Mouse (Mus musculus) lung, postnatal 0 days (tissue): ENCODE measurements around the gene Apol9b. TPM values are rescaled to one million over a fixed set of nuclear protein-coding genes. Genes with fewer than 3 reads are reported as not detected.

Experiments
- ATAC-seq: fragments of 200-750 bp; cut with Nextera tagmentation; 2 replicates; pipeline ENCODE4 v1.8.0; 2017; ENCODE audit warnings: moderate library complexity
- DNase-seq: peaks from one replicate; pipeline ENCODE4 v3.0.0-alpha.2; 2016; ENCODE audit warnings: low spot score
- H3K27ac ChIP-seq: fragments of 300-500 bp; sonication (generic); 2 replicates; pipeline ENCODE4 v1.5.1; 2014; ENCODE audit warnings: antibody characterized with exemption, mild to moderate bottlenecking, low read length, mixed read lengths
- H3K27me3 ChIP-seq: fragments of 300-500 bp; sonication (generic); replicated peaks from 2 replicates; pipeline ENCODE4 v1.6.1; 2014; ENCODE audit warnings: low read length, mixed read lengths; ENCODE audit not compliant: insufficient read depth
- H3K36me3 ChIP-seq: fragments of 300-500 bp; sonication (generic); 2 replicates; pipeline ENCODE4 v1.6.1; 2014; ENCODE audit warnings: low read length, mixed read lengths; ENCODE audit not compliant: insufficient read depth
- H3K4me1 ChIP-seq: fragments of 300-500 bp; sonication (generic); 2 replicates; pipeline ENCODE4 v1.6.1; 2014; ENCODE audit warnings: antibody characterized with exemption, low read depth, low read length, mixed read lengths; ENCODE audit not compliant: insufficient read depth
- H3K4me2 ChIP-seq: fragments of 300-500 bp; sonication (generic); replicated peaks from 2 replicates; pipeline ENCODE4 v1.6.1; 2014; ENCODE audit warnings: low read depth, mild to moderate bottlenecking, low read length, moderate library complexity, mixed read lengths
- H3K4me3 ChIP-seq: fragments of 300-500 bp; sonication (generic); 2 replicates; pipeline ENCODE4 v1.5.1; 2014; ENCODE audit warnings: low read depth, low read length
- H3K9ac ChIP-seq: fragments of 300-500 bp; sonication (generic); replicated peaks from 2 replicates; pipeline ENCODE4 v1.6.1; 2014; ENCODE audit warnings: low read depth, mild to moderate bottlenecking
- H3K9me3 ChIP-seq: fragments of 300-500 bp; sonication (generic); 2 replicates; pipeline ENCODE4 v1.6.1; 2016; ENCODE audit warnings: low read length, mixed read lengths
- CTCF ChIP-seq: IDR thresholded peaks from 2 replicates; pipeline ENCODE4 v1.5.1; 2016; ENCODE audit warnings: antibody characterized with exemption, mild to moderate bottlenecking
- EP300 ChIP-seq: IDR thresholded peaks from 2 replicates; pipeline ENCODE4 v1.6.1; 2016; ENCODE audit warnings: antibody characterized with exemption, mild to moderate bottlenecking, control low read depth
- WGBS: fragments of 180-500 bp; shearing (Covaris S2); extraction: QIAGEN DNeasy Blood & Tissue Kit; methylation state at CpG from one replicate; pipeline ENCODE4 v1.1.7; 2014; 5-methylcytosine and 5-hydroxymethylcytosine counted together
- polyA plus RNA-seq: library from polyadenylated mRNA; unstranded; fragments of >200 nt; fragmentation: Nextera tagmentation; extraction: Ambion mirVana; gene quantifications from 2 replicates; pipeline ENCODE4 v1.2.1, GENCODE M21; 2015

Gene Apol9b
- polyA plus RNA-seq, 1 experiment from 2014 or later: 0.31 TPM

DNA sequence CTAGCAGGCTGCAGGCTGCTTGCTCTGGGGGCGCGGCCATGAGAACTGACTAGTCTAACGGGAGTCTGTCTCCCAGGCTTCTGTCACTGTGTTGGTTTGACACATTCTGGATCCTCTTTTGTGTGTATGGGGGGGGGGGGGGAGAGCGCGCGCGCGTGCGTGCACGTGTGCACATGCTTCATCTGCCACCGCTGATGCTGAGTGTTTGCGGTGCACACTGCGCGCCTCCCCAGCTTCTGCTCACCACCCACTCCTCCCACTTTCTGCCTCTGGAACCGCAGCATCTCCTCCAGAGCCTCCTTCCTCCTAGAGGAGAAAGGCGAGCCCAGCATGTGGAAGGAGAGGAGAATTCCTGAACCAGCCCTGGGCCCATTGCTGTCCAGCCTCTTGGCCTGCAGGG is 31.2 kb downstream of the Apol9b start:
- Histone ChIP-seq H3K27ac (no peak overlapping the region), H3K4me3 (no peak overlapping the region), H3K9me3 (no peaks in the 10 kb centered on the region), H3K9ac (no peak overlapping the region), H3K27me3 (no peaks in the 10 kb centered on the region), H3K4me2 (no peak overlapping the region), H3K36me3 (peaks cover 39% of the 10 kb centered on the region), H3K4me1 (no peaks in the 10 kb centered on the region; the same call in 1 of the 2 replicates)
- 88% methylated on average over 10 of the region's 16 CpGs for WGBS
- no peak for TF ChIP-seq EP300
- ATAC-seq (no peak), DNase-seq (no peak)

DNA sequence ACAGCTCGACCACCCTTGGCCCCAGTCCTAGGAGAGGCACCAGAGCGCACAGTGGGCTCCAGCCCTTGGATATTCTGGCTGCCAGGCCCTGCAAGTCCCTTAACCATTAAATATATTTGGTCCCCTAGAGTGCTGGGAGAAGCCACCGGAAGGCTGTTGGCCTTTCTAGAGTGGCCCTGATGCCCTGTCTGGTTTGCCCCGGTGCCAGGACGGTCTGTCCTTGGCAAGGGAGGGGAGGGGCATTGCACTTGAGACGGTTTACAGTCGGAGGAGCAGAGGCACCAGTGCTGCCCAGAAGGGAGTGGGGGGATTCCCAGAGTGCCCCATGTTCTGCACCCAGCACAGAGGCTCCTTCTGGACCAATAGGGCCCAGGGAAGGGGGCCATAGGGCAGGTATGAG is 32.2 kb downstream of the Apol9b start:
- WGBS: 90% methylated on average over 7 of the region's 7 CpGs
- H3K36me3 ChIP-seq: peaks cover 50% of the 10 kb centered on the region
- ATAC-seq (no peak), DNase-seq (no peak)
- H3K27ac ChIP-seq: no peak overlapping the region
- TF ChIP-seq EP300 (no peak), CTCF (no peak)
- H3K9ac ChIP-seq: no peak overlapping the region
- no peak overlapping the region for H3K4me2 ChIP-seq
- no peak overlapping the region for H3K4me3 ChIP-seq
- no peaks in the 10 kb centered on the region for H3K27me3 ChIP-seq
- H3K4me1 ChIP-seq: no peaks in the 10 kb centered on the region; the same call in 1 of the 2 replicates
- H3K9me3 ChIP-seq: no peaks in the 10 kb centered on the region

DNA sequence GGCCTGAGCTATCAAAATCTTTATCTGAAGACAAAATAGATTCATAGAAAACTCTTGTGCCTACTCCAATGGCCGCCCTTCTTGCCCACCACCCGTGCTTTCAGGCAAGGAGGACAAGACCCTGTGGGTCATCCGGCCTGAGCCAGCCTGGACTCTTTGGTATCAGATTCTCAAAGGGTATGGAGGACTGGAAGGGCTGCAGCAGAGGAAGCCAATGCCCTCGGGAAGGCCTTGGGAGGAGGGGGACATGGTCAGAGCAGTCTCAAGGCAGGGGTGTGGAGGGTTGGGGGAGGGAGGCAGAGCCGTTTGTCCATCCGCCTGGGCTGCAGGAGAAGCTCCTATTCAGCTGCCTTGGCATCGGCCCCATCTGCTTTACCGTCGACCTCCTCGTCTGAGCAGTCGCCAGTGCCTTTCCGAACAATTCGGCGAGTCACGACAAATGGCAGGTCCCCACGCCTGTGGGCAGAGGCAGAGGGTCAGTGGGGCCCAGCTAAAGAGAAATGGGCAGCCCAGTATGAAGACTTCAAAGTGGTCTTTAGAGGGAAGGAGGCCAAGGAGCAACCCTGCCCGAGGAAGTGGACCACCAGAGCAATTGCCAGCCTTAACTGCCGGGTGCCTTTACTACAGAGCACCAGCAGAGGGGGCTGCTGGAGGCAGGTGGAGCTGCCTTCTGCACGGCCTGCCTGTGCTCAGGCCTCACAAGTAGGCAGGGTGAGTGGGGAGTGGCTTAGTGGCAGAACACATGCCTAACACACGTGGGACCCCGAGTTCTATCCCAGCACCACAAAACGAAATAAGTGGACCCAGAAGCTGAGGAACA is 32.9 kb downstream of the Apol9b start:
- no peak overlapping the region for H3K4me3 ChIP-seq
- DNase-seq: peak; percentile 60
- H3K9me3 ChIP-seq: no peaks in the 10 kb centered on the region
- ATAC-seq: no peak; the same call in 1 of the 2 replicates
- no peak for TF ChIP-seq EP300
- TF ChIP-seq CTCF: peak; percentile 75
- H3K27ac ChIP-seq: no peak overlapping the region
- H3K9ac ChIP-seq: no peak overlapping the region
- peaks cover 56% of the 10 kb centered on the region for H3K36me3 ChIP-seq
- no peaks in the 10 kb centered on the region for H3K27me3 ChIP-seq
- no peak overlapping the region for H3K4me2 ChIP-seq
- no peaks in the 10 kb centered on the region; the same call in 1 of the 2 replicates for H3K4me1 ChIP-seq
- 77% methylated on average over 22 of the region's 22 CpGs for WGBS

DNA sequence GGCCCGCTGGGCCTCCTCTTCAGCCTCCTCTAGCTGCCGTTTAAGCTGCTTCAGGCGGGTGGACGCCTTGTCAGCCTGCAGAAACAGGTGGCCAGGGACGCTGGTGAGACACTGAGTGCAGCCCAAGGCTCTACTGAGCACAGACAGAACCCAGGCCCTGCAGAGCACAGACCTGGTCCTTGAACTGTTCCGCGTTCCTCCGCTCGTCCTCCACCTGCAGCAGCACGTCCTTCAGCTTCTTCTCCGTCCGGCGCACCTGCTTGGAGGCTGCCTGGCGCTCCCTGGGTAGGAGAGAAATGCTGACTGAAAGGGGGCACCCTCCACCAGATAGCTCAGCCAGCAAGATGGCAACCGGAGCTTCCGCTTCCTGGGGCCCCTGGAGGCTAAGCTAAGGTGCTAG is 34.2 kb downstream of the Apol9b start:
- no peaks in the 10 kb centered on the region; the same call in 1 of the 2 replicates for H3K4me1 ChIP-seq
- DNase-seq (no peak), ATAC-seq (no peak)
- H3K4me3 ChIP-seq: no peak overlapping the region
- no peak overlapping the region for H3K27ac ChIP-seq
- H3K27me3 ChIP-seq: no peaks in the 10 kb centered on the region
- WGBS: 83% methylated on average over 16 of the region's 16 CpGs
- H3K4me2 ChIP-seq: no peak overlapping the region
- peaks cover 69% of the 10 kb centered on the region for H3K36me3 ChIP-seq
- no peak overlapping the region for H3K9ac ChIP-seq
- H3K9me3 ChIP-seq: no peaks in the 10 kb centered on the region
- TF ChIP-seq CTCF (no peak), EP300 (no peak)

DNA sequence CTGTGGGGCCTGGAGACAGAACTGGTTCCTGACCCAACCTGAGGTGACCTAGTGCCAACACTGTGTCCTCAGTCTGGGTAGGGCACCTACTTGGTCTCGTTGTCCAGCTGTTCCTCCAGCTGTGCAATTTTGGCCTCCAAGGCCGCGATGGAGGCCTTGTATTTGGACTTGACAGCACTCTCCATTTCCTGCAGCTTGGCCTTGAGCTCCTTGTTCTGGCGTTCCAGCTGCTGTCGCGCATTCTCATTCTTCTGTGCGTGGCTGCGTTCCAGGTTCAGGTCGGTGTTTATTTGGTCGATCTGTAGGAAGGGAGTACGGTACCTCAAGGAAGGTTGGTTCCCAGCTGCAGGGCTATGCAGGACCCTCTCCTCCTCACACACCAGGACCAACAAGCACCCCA is 34.9 kb downstream of the Apol9b start:
- H3K27ac ChIP-seq: no peak overlapping the region
- no peak for DNase-seq
- H3K36me3 ChIP-seq: peaks cover 75% of the 10 kb centered on the region
- no peak overlapping the region for H3K4me3 ChIP-seq
- TF ChIP-seq EP300 (no peak), CTCF (no peak)
- no peaks in the 10 kb centered on the region for H3K9me3 ChIP-seq
- no peak overlapping the region for H3K4me2 ChIP-seq
- ATAC-seq: no peak
- 49% methylated on average over 11 of the region's 11 CpGs for WGBS
- no peaks in the 10 kb centered on the region for H3K27me3 ChIP-seq
- H3K4me1 ChIP-seq: no peaks in the 10 kb centered on the region; the same call in 1 of the 2 replicates
- H3K9ac ChIP-seq: no peak overlapping the region

DNA sequence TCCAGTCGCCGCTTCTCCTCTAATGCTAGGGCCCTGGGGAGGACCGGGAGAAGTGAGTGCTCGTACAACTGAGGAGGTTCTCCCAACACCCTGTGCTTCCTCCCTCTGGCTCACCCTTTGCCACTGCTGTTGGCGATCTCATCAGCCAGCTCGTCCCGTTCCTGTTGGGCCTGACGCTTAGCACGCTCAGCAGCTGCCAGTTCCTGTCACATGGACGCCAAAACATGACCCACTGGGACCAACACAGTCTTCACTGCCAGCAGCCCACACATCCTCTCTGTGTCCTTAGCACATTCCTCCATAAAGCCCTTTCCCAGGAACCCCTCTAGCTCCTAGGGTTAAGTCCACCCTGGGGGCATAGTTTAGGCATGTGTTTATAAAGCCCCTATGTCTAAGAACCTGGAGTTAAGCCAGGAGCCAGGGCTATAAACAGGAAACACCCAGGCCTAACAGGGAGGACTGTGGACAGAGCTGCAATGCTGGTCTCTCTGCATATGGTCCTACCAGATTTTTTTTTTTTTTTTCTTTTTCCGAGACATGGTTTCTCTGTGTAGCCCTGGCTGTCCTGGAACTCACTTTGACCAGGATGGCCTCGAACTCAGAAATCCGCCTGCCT is 35.7 kb downstream of the Apol9b start:
- DNase-seq: peak; percentile 72
- Histone ChIP-seq H3K9me3 (no peaks in the 10 kb centered on the region), H3K4me3 (no peak overlapping the region), H3K4me1 (no peaks in the 10 kb centered on the region; the same call in 1 of the 2 replicates), H3K27me3 (no peaks in the 10 kb centered on the region), H3K27ac (peak overlapping the region; percentile 51; the same call in 1 of the 2 replicates), H3K4me2 (no peak overlapping the region), H3K36me3 (peaks cover 83% of the 10 kb centered on the region), H3K9ac (no peak overlapping the region)
- ATAC-seq: peak; percentile 81
- WGBS: 49% methylated on average over 13 of the region's 13 CpGs
- TF ChIP-seq EP300 (peak; percentile 77), CTCF (no peak)
